Mouse (Mus musculus) MN1 (cell line): ENCODE measurements around the gene Plaa.
"Not testable (repeated sequence)": the region's sequence is repeated elsewhere in the genome, so short reads cannot be mapped to it uniquely, and the experiment has no call there.

ENCODE experiments used
- DNase-seq: peaks from one replicate; pipeline ENCODE4 v3.0.0-alpha.2; 2016; ENCODE audit warnings: low spot score

Plaa gene

GRCm38 (mm10) chr4:94603031-94603629 is at the start of gene Plaa:
Plaa (minus strand) TSS chr4:94603244.
- DNase-seq: peak; percentile 87

DNA sequence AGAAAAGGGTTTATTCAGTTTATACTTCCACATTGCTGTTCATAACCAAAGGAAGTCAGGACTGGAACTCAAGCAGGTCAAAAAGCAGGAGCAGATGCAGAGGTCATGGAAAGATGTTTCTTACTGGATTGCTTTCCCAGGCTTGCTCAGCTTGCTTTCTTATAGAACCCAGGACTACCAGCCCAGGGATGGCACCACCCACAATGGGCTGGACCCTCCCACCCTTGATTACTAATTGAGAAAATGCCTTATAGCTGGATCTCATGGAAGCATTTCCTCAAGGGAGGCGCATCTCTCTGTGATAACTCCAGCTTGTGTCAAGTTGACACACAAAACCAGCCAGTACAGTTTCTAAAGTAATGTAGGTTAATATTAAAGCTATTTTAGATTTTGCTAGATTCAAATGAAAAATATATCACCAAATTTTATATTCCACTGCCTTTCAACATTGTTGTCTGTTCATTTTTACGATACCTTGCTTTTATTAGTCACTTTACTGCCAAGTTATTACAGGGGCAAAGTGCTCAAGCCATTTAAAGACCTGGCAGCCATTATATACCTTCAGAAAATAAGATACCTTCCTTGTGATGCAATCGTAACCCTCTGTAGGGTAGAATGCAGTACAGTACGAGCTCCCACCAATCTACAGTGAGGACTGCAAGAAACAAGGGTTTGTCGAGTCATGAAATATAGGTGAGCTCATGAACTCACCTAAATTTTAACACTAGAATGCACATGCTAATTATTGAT is 47.6 kb upstream of the Plaa start:
- not testable (repeated sequence) for DNase-seq

- DNase-seq: no peak
Measured at GRCm38 (mm10) chr4:94649920-94650319, 46.9 kb upstream of the Plaa start, which contains the start of gene Lrrc19. Lrrc19 (minus strand) TSS chr4:94650144.

GRCm38 (mm10) chr4:94643141-94643540 is 40.1 kb upstream of the Plaa start:
- no peak for DNase-seq

GRCm38 (mm10) chr4:94620077-94620476 is 17.0 kb upstream of the Plaa start:
- DNase-seq: no peak

DNA sequence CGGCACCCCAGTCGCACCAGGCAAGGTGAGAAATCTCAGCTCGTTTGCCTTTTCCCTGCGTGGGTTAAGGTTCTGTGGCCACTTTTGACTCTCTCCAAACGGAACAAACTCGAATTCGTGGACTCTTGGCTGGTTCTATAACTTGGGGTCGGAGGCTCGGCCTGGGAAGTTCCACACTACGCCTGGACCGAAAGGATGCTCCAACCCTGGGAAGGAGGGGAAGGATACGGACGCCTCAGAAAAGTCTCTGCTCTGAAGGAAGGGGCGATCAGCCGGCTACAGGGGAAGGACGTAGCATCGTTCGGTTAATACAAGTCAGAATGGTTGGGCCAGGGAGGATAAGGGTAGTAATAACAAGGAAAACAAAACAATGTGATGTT is 11.6 kb upstream of the Plaa start:
- no peak for DNase-seq

GRCm38 (mm10) chr4:94613972-94614626 is 11.1 kb upstream of the Plaa start, which contains the start of gene Ift74:
Ift74 (plus strand) TSS chr4:94614491.
- peak; percentile 91 for DNase-seq

- no peak for DNase-seq
Measured at GRCm38 (mm10) chr4:94610339-94610738, 7.3 kb upstream of the Plaa start.

DNA sequence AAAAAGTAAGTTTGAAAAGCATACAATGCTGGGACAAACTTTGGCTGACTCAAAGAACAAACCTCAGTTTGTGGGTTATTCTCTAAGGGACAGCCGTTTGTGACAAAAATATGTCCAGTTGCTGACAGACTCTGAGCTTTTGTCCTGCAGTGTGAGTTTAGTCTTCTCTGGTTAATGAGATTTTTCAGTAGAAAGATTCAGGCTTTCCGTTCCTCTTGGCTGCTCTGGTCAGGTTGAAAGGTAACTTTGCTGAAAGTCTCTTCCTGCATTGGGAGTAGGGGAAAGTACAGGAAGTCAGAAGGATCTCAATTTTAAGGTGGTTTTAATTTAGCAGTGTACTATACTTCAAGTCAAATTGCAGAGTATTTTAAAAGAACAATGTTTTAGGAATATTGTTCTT is 2.5 kb upstream of the Plaa start:
- DNase-seq: no peak

DNA sequence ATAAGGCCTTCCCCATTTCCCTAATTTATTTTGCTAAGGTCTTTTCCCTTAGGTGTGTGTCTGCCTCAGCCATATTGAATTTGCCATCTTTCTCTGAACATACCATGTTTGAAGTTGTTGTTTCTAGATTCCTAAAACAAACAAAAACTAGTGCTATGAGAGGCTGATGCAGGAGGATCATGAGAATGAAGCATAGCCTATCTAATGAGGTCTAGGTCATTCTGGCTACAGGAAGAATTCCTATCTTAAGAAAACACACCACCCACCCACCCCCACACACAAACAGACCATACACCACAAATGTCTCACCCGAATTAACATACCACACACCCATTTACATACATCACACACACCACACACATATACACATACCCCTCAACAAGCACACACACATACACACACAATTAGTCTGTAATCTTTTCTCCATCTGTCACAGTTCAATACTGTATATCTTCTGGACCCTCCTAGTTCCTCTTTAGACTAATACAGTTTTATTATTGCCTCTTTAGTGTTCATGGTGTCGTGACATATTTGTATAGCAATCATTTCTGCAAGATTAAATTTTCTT is 1.5 kb upstream of the Plaa start:
- no peak for DNase-seq

DNA sequence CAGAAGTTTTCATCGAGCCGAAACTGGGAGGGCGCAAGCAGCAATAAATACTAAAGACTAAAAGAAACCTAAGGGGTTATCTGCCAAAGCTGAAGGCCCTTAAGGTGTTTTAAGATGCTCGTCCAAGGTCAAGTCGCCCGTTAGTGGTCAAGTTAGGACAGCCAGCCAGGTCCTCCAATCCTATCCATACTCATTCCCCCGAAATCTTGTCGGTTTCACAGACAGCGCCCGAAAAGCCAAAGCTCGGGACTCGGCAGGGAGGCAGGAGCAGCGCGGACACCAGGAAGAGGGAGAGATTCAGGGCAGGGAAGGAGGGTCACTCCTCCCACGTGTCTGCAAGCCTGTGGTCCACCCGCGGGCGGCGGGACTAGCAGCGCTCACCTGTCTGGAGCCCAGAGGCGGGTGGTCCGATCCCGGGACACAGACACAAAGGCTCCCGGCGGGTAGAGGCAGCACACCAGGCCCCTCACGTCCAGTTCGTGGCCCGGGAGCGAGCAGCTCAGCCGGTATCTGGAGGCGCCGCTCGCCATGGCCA is 481 bp downstream of the Plaa start:
- peak; percentile 41 for DNase-seq

GRCm38 (mm10) chr4:94601395-94601794 is 1.6 kb downstream of the Plaa start:
- no peak for DNase-seq

GRCm38 (mm10) chr4:94592709-94593108 is 10.3 kb downstream of the Plaa start:
- DNase-seq: no peak

GRCm38 (mm10) chr4:94591765-94592381 is 11.2 kb downstream of the Plaa start:
- no peak for DNase-seq

- no peak for DNase-seq
Measured at GRCm38 (mm10) chr4:94572677-94573076, 30.4 kb downstream of the Plaa start.

DNA sequence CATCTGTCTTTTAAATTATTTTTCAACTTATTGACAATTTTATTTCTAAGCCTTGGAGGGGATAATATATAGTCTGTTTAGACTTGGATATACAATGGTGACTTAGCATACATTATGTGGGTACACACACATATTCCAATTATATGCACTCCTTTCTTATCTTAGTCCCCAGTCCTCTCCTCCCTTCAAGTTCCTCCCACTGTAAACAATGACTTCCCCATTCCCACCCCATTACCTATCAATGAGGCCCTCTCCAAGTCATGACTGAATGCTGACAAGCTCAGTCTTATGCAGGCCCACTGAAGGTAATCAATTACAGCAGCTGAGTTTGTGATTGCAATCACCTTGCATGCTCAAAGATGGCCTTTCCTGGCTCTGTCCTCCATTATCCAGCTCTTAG is 38.7 kb downstream of the Plaa start:
- no peak for DNase-seq

DNA sequence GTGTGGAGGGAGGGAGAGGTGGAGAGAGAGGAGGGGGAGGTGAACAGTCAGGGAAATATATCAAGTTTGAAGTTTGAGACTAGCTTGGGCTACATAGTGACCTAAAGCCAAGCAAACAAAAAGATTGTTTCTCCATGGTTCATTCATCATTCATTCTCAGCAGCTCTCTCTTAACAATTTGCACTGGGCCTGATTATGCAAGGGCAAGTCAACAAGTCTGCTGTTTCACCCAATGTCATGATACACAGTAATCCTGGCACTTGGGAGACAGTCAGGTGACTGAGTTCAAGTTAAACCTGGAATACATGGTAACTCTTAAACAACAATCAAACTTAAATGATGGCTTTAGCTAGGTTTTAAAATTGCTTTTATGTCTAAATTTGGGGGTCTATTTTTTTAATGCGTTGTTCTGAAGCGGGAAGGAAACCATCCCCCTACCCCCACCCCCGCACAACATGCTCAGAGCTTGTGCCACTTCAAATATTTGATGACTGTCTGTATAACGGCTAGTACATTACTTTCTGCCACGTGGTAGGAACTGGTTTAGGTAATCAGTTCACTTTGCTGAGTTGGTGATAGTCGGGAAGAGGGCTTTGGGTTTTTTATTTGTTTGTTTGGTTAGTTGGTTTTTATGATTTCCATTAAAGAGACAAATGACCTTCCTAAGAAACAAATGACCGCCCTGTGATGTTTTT is 40.9 kb downstream of the Plaa start:
- DNase-seq: no peak

- no peak for DNase-seq
Measured at GRCm38 (mm10) chr4:94560316-94560715, 42.7 kb downstream of the Plaa start.

DNA sequence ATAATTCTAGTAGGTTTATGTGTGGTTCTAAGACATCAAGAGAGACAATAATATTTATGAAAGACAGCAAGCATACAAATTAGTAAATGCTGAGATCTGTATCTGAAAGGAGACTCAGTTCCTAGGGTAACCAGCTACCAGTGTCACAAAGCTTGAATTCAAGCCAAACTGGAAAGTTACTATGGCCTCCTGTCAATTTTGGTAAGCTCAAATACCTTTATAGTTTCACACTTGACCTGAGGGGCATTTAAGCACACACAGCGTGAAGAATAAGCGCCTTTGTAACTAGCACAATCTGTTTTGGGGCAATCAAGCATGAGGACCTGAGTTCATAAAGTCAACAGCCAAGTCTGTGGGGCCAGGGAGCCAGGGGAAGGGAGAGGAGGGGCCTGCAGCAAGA is 43.8 kb downstream of the Plaa start:
- no peak for DNase-seq

DNA sequence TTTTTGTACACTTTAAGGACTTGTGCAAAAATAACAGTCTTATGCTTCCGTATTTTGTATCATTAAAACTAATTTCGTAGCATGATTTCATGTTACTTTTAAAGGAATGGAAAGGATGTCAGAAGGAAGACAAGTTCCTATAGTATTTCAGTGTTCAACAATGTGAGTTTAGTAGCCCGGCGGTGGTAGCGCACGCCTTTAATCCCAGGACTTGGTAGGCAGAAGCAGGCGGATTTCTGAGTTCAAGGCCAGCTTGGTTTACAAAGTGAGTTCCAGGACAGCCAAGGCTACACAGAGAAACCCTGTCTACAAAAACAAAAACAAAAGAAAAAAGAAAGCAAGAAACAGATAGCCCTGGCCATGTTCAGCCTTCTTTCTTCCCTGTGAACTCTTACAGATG is 45.9 kb downstream of the Plaa start:
- no peak for DNase-seq

- DNase-seq: peak; percentile 90
Measured at GRCm38 (mm10) chr4:94556265-94557054, 46.6 kb downstream of the Plaa start, which contains the start of the genes Gm10306 and Caap1. Gm10306 (plus strand) TSS chr4:94556546. Caap1 (minus strand) TSS chr4:94556796.
